Mouse (Mus musculus) heart, embryonic 11.5 days (tissue): ENCODE measurements around the gene Dnaja3. TPM values are rescaled to one million over a fixed set of nuclear protein-coding genes. Genes with fewer than 3 reads are reported as not detected.
"Not testable (repeated sequence)": the region's sequence is repeated elsewhere in the genome, so short reads cannot be mapped to it uniquely, and the experiment has no call there.

Source experiments
- ATAC-seq: fragments of 200-750 bp; cut with Nextera tagmentation; replicated peaks from 2 replicates; pipeline ENCODE4 v1.8.0; 2017; ENCODE audit warnings: moderate library complexity; ENCODE audit not compliant: insufficient number of reproducible peaks, low FRiP score, low TSS enrichment
- H3K27ac ChIP-seq: fragments of 300-500 bp; sonication (generic); 2 replicates; pipeline ENCODE4 v1.5.1; 2014; ENCODE audit warnings: mild to moderate bottlenecking, low read depth, low read length
- H3K27me3 ChIP-seq: fragments of 300-500 bp; sonication (generic); 2 replicates; pipeline ENCODE4 v1.6.1; 2014; ENCODE audit warnings: mild to moderate bottlenecking, low read length, mixed read lengths; ENCODE audit not compliant: control insufficient read depth, insufficient read depth
- H3K36me3 ChIP-seq: fragments of 300-500 bp; sonication (generic); 2 replicates; pipeline ENCODE4 v1.6.1; 2014; ENCODE audit warnings: mild to moderate bottlenecking, low read length, moderate library complexity, mixed read lengths; ENCODE audit not compliant: control insufficient read depth, insufficient read depth
- H3K4me1 ChIP-seq: fragments of 300-500 bp; sonication (generic); 2 replicates; pipeline ENCODE4 v1.6.1; 2014; ENCODE audit warnings: low read length; ENCODE audit not compliant: control insufficient read depth, insufficient read depth
- H3K4me2 ChIP-seq: fragments of 300-500 bp; sonication (generic); 2 replicates; pipeline ENCODE4 v1.6.1; 2014; ENCODE audit warnings: mild to moderate bottlenecking, moderate library complexity
- H3K4me3 ChIP-seq: fragments of 300-500 bp; sonication (generic); 2 replicates; pipeline ENCODE4 v1.5.1; 2014; ENCODE audit warnings: low read depth, low read length
- H3K9ac ChIP-seq: fragments of 300-500 bp; sonication (generic); 2 replicates; pipeline ENCODE4 v1.6.1; 2014; ENCODE audit warnings: mild to moderate bottlenecking, low read depth, low read length, moderate library complexity
- H3K9me3 ChIP-seq: fragments of 300-500 bp; sonication (generic); replicated peaks from 2 replicates; pipeline ENCODE4 v1.6.1; 2016; ENCODE audit warnings: low read length; ENCODE audit not compliant: control insufficient read depth
- WGBS: fragments of 180-500 bp; shearing (Covaris S2); extraction: QIAGEN DNeasy Blood & Tissue Kit; methylation state at CpG from one replicate; pipeline ENCODE4 v1.1.7; 2014; ENCODE audit not compliant: insufficient replicate concordance; 5-methylcytosine and 5-hydroxymethylcytosine counted together
- polyA plus RNA-seq: library from polyadenylated mRNA; unstranded; fragments of >200 nt; fragmentation: Nextera tagmentation; extraction: Ambion mirVana; gene quantifications from 2 replicates; pipeline ENCODE4 v1.2.1, GENCODE M21; 2014

Dnaja3 gene
- polyA plus RNA-seq, 1 experiment from 2014 or later = 63.6 TPM

GRCm38 (mm10) chr16:4739994-4740393 is 100.2 kb downstream of the Dnaja3 start:
- Histone ChIP-seq H3K4me2 (no peak overlapping the region), H3K27me3 (no peaks in the 10 kb centered on the region), H3K9me3 (no peaks in the 10 kb centered on the region), H3K4me1 (no peaks in the 10 kb centered on the region), H3K9ac (no peak overlapping the region), H3K36me3 (0 out of 2 replicates have a peak, but pooled peaks cover 8% of the 10 kb centered on the region), H3K4me3 (no peak overlapping the region), H3K27ac (no peak overlapping the region)
- ATAC-seq = no peak
- WGBS = 87% methylated on average over 2 of the region's 2 CpGs

GRCm38 (mm10) chr16:4742186-4742585 is 102.4 kb downstream of the Dnaja3 start:
- no peak overlapping the region for H3K4me2 ChIP-seq
- ATAC-seq = no peak
- H3K27me3 ChIP-seq = no peaks in the 10 kb centered on the region
- WGBS = 84% methylated on average over 1 of the region's 1 CpGs
- no peak overlapping the region for H3K27ac ChIP-seq
- H3K4me3 ChIP-seq = no peak overlapping the region
- no peaks in the 10 kb centered on the region for H3K9me3 ChIP-seq
- H3K36me3 ChIP-seq = 0 out of 2 replicates have a peak, but pooled peaks cover 8% of the 10 kb centered on the region
- H3K4me1 ChIP-seq = no peaks in the 10 kb centered on the region
- H3K9ac ChIP-seq = no peak overlapping the region

GRCm38 (mm10) chr16:4752155-4752554 is 112.4 kb downstream of the Dnaja3 start:
- H3K27ac ChIP-seq = no peak overlapping the region
- H3K4me2 ChIP-seq = no peak overlapping the region
- H3K27me3 ChIP-seq = no peaks in the 10 kb centered on the region
- H3K9ac ChIP-seq = no peak overlapping the region
- H3K36me3 ChIP-seq = peaks cover 7% of the 10 kb centered on the region
- no peak overlapping the region for H3K4me3 ChIP-seq
- no peaks in the 10 kb centered on the region for H3K9me3 ChIP-seq
- no peaks in the 10 kb centered on the region; the same call in 1 of the 2 replicates for H3K4me1 ChIP-seq
- 86% methylated on average over 3 of the region's 3 CpGs for WGBS
- no peak for ATAC-seq

- peaks cover 7% of the 10 kb centered on the region for H3K36me3 ChIP-seq
- H3K27ac ChIP-seq = no peak overlapping the region
- H3K4me2 ChIP-seq = no peak overlapping the region
- no peaks in the 10 kb centered on the region for H3K27me3 ChIP-seq
- 84% methylated on average over 3 of the region's 3 CpGs for WGBS
- H3K4me3 ChIP-seq = no peak overlapping the region
- no peak for ATAC-seq
- H3K4me1 ChIP-seq = peaks cover 2% of the 10 kb centered on the region; the same call in 1 of the 2 replicates
- H3K9me3 ChIP-seq = no peaks in the 10 kb centered on the region
- H3K9ac ChIP-seq = no peak overlapping the region
Observed at GRCm38 (mm10) chr16:4754045-4754444, 114.3 kb downstream of the Dnaja3 start.

- peak; percentile 69 for ATAC-seq
- not testable (repeated sequence) for H3K36me3 ChIP-seq, H3K4me1 ChIP-seq, H3K27me3 ChIP-seq, H3K9me3 ChIP-seq
- peak overlapping the region; percentile 45 for H3K4me3 ChIP-seq
- 2% methylated on average over 27 of the region's 42 CpGs for WGBS
- peak overlapping the region; percentile 58 for H3K4me2 ChIP-seq
- peak overlapping the region; percentile 74 for H3K9ac ChIP-seq
- H3K27ac ChIP-seq = peak overlapping the region; percentile 66
Observed at GRCm38 (mm10) chr16:4756660-4757335, 117.0 kb downstream of the Dnaja3 start.

Other genes with a start within 250 kb of the Dnaja3 start
- gene Adcy9, start 219.5 kb upstream of the Dnaja3 start, polyA plus RNA-seq = 0.99 and 1.2 TPM in 2 replicates
- 147 and 191 TPM in 2 replicates for gene Srl, start 98.2 kb upstream of the Dnaja3 start, polyA plus RNA-seq
- 7.3 and 9.4 TPM in 2 replicates for gene Tfap4, start 80.1 kb upstream of the Dnaja3 start, polyA plus RNA-seq
- gene Glis2, start 45.3 kb upstream of the Dnaja3 start, polyA plus RNA-seq = 19.3 and 23.3 TPM in 2 replicates
- gene Pam16, start 15.0 kb upstream of the Dnaja3 start, polyA plus RNA-seq = 119 and 134 TPM in 2 replicates
- gene Vasn, start within 50 bp of the Dnaja3 start, polyA plus RNA-seq = 9.5 and 10.6 TPM in 2 replicates
- gene Coro7, start 39.8 kb downstream of the Dnaja3 start, polyA plus RNA-seq = 12.1 and 12.4 TPM in 2 replicates
- gene Nmral1, start 79.4 kb downstream of the Dnaja3 start, polyA plus RNA-seq = 53.1 and 58.3 TPM in 2 replicates
- gene Hmox2, start 86.4 kb downstream of the Dnaja3 start, polyA plus RNA-seq = 102 and 109 TPM in 2 replicates
- 113 and 118 TPM in 2 replicates for gene Cdip1, start 150.3 kb downstream of the Dnaja3 start, polyA plus RNA-seq
- 0.25 and 0.79 TPM in 2 replicates for gene 4930562C15Rik, start 195.4 kb downstream of the Dnaja3 start, polyA plus RNA-seq
- gene Ubald1, start 240.3 kb downstream of the Dnaja3 start, polyA plus RNA-seq = 27.4 and 28.8 TPM in 2 replicates
- 96.8 and 112 TPM in 2 replicates for gene Mgrn1, start 246.3 kb downstream of the Dnaja3 start, polyA plus RNA-seq